Mouse (Mus musculus) B cell, adult 2 months (primary cell): Measurements from ENCODE around the gene Taok1.

Experiments used
- DNase-seq, 2 experiments: peaks; one replicate each; pipeline ENCODE4 v3.0.0; 2022

Gene Taok1

GRCm38 (mm10) chr11:77507426-77507825 is 100.2 kb downstream of the Taok1 start:
- DNase-seq: no peak

GRCm38 (mm10) chr11:77506941-77507340 is 100.7 kb downstream of the Taok1 start:
- DNase-seq: no peak

DNA sequence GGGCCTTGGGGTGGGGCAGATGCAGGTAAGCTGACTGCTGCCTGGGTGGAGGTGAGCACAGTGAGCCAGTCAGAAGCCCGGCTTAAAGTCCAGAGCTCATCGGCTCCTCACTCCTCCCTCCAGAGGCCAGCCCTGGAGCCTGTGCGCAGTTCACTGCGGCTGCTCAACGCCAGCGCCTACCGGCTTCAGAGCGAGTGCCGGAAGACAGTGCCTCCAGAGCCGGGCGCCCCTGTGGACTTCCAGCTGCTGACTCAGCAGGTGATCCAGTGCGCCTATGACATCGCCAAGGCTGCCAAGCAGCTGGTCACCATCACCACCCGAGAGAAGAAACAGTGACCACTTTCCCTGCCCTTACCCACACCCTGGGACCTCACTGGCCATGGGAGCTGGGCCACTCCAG is 101.3 kb downstream of the Taok1 start:
- no peak for DNase-seq

- no peak for DNase-seq
These were observed 102.2 kb downstream of the Taok1 start for GRCm38 (mm10) chr11:77505291-77505980.

DNA sequence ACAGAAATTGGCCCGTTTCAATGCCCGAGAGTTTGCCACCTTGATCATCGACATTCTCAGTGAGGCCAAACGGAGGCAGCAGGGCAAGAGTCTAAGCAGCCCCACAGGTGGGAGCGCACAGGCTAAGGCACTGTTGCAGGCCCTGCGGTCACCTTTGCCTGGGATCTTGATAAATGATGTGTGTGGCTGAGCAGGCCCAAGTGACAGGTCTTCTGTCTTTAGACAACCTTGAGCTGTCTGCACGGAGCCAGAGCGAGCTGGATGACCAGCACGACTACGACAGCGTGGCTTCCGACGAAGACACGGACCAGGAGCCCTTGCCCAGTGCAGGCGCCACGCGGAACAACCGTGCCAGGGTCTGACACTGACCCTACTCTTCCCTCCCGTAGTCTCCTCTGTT is 103.2 kb downstream of the Taok1 start:
- DNase-seq: no peak

DNA sequence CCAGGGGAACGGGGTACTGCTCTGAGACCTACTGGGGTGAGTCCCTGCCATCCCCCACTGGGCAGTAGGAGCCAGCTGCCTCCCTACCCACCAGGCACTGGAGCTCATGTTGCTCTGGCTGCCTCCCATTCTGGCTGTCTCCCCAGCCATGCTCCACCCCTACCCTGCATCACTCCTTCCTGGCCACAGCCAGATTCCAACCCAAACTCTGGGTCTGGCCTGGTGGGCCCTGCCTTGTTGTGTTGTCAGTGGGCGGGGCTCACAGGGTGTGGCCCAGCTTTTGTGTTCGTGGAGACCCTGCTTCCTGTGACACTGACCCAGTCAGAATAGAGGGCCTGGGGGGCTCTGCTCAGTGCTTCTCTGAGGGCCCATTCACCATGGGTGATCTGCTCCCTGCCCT is 104.1 kb downstream of the Taok1 start:
- DNase-seq: no peak

DNA sequence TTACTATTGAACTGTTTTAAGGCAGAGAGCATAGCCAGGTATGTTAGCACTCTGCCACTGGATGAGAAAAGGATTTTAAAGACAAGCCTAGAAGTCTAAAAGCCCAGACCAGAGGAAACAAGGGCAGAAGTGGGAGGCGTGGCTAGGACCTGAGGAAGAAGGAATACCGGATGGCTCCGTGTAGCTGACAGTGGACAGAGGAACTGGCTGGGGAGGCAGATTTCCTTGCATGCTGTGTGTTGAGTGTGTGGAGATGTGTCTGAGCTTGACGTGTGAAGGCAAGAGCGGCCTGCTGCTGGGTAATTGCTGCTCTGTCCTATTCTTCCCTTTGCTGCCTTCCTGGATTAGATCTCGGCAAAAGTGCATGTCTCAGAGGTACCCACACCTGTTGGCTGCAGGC is 105.1 kb downstream of the Taok1 start:
- no peak for DNase-seq

- no peak for DNase-seq
These were observed 105.6 kb downstream of the Taok1 start for GRCm38 (mm10) chr11:77501971-77502370.

- peak; percentile 81 to 83 for DNase-seq
These were observed 106.2 kb downstream of the Taok1 start for GRCm38 (mm10) chr11:77501392-77501791.

GRCm38 (mm10) chr11:77500361-77501325 is 107.0 kb downstream of the Taok1 start:
- DNase-seq: no peak

DNA sequence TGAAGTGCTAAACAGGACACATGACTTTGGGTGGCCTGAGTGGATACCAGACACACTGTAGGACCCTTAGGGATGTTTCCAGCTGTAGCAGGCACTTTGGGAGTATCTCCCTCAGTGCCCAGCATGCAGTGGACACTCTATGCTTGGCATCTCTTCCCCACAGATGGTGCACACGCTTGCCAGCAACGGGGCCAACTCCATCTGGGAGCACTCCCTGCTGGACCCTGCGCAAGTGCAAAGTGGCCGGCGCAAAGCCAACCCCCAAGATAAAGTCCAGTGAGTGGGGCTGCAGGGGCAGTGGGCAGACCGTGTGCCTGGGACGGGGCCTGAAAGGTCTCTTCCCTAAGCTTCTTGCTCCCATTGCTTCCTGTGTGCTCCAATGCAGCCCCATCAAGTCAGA is 108.3 kb downstream of the Taok1 start:
- no peak for DNase-seq

- no peak for DNase-seq
These were observed 109.1 kb downstream of the Taok1 start for GRCm38 (mm10) chr11:77498261-77499139.

DNA sequence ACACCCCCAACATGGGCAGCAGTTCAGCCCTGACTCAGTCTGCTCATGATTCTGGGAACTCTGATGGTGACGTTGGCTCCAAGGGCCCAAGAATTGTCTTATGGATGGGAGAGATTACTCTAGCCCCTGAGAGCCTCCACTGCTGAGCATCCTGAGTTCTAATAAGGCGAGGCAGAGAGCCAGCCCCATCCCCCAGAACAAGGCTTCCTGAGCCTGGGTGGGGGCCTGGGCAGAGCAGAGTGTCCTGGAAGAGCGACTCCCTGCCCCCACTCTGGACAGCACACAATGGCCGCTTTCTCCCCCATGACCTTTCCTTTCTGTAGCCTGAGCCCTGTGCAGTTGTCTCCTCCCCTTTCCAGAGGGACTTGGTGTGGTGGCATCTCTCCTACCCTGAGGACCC is 109.8 kb downstream of the Taok1 start:
- DNase-seq: no peak

DNA sequence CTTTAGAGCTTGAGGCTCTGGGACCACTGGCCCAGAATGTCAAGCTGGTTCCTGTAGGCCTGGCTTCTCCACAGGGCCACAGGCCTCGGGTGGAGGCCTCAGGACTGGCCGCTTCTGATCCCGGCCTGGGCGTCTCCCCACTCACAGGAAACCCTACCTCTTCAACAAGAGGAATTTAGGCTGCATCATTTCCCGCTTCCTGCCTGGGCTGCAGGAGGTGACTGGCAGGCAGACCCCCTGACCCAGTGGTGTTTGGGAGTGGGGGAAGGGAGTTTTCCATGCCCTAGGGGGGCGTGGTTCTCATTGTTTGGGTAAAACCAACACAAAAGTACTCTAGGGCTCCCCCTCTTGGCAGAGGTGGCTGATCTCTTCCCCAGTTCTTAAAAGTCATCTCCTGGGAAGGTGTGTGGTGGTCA is 110.3 kb downstream of the Taok1 start:
- peak; percentile 72 to 76 for DNase-seq

DNA sequence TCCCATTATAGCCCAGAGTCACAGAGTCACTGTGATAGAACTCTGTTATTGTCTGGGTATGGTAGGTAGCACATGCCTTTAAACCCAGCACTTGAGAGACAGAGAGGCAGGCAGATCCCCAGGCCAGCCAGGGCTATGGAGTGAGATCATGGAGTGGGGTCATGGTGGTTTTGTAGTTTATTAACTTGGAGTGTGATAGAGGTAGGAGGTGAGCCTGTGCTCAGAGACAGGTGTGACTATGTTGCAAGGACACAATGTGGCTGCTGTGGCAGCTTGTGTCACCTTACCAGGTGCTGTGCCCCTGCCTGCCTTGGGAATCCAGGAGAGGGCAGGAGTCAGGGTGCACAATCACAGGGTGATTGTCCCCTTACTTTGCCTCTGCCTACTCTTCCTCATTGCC is 112.1 kb downstream of the Taok1 start:
- DNase-seq: no peak

DNA sequence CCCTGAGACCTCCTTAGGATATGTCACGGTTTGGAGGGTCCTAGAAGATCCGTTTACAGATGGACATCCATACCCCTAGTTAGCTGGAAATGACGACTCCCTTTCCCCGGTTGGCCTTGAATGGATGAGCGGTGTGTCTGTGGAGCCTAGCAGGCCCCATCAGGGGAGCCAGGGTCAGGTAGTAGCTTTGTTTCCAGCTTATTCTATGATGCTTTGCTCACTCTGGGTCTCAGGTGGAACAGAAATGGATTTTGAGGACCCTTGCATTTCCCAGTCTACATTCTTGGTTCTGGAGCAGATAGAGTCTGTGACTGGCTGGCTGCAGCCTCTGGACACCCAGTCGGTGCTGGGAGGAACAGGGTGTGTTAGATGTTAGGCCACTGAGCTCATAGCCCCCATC is 112.8 kb downstream of the Taok1 start:
- DNase-seq: no peak

GRCm38 (mm10) chr11:77494344-77494676 is 113.3 kb downstream of the Taok1 start:
- no peak for DNase-seq

DNA sequence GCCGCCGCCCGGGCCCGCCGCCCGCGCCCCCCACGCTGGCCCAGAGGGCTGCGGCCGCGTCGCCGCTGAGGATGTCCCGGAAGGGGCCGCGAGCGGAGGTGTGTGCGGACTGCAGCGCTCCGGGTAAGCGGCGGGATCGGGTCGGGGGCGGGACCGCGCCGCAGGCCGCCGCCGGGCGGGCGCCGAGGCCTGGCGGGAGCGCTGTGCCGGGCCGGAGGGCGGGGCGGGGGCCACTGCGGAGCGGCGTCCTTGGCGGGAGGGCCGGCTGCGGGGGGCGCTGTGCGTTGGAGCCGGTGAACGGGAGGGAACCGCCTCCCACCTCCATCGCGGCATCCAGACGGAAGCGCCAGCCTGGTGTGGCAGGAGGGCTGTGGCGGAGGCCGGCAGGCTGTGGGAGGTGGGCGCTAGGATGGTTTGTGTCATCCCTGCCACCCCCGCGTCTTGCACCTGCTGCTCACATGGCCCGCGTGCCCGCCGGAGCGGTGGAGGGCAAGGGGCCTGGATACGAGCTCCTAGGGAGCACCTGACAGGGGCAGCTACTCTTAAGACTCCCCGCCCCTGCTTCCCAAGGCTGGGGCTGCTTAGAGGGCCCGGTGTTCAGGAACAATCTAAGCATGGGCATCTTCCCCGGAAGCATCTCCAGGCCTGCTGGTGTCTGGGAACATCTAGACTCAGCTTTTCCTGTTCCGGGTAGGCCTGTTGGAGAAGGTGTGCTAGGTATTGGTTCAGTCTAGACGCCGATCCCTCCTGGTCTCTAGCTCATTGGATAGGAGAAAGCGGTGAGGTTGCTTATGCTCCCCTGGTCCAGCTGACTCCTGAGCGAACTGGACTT is 113.9 kb downstream of the Taok1 start, which contains the start of gene Git1:
Gene Git1, plus strand, starts transcription at position 51 of the 832 bp plus-strand sequence.
- DNase-seq: peak; percentile 38 to 53

DNA sequence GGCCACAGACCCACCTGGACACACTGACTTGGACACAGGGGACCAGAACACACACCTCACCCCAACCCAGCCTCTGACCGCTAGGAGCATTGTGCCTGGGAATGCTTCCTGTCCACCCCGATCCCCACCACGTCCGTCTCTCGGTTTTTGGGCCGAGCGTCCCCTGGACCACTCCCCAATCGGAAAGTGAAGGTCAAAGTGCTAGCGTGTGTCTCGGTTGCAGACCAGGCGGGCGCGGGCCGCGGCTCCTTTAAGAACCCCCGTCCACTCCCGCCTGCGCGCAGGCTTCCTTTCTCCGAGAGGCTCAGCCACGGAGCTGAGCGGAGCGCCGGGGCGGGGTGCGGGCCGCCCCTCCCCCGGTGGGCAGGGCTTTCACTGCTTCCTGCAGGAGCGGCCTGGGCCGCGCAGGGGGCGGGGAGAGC is 114.7 kb downstream of the Taok1 start:
- peak; percentile 88 to 89 for DNase-seq

DNA sequence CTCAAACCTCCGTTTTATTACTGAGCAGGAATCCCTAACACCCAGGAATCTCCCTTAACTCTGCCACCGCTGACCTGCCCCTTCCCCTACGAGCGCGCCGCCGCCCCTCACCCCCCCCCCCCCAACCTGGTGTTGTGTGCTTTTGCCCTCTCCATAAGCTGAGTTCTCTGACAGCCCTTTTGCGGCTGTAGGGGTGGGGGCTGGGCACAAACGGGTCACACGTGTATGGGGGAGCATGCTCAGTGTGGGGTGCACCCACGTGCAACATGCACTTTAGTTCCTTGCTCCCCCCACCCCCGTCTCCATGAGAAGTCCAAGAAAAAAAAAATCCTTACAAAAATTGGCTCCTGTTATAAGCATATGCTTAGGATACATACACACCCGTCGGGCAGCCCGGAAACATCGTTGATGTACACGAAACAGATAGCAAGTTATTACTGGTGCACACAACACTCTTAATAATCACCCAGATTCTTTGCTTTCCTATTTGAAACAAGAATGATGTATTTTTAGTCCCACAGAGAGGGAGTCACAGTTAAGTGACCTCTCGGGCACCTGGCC is 115.2 kb downstream of the Taok1 start:
- peak; percentile 28 to 48 for DNase-seq

GRCm38 (mm10) chr11:77491502-77492291 is 115.9 kb downstream of the Taok1 start:
- peak; percentile 36 to 39 for DNase-seq
